Mouse (Mus musculus) kidney, postnatal 14 days (tissue): ENCODE results near the gene Ing3.

Experiments
- DNase-seq: peaks from one replicate; pipeline ENCODE4 v3.0.0; 2022; ENCODE audit warnings: mixed read lengths

Gene Ing3

DNA sequence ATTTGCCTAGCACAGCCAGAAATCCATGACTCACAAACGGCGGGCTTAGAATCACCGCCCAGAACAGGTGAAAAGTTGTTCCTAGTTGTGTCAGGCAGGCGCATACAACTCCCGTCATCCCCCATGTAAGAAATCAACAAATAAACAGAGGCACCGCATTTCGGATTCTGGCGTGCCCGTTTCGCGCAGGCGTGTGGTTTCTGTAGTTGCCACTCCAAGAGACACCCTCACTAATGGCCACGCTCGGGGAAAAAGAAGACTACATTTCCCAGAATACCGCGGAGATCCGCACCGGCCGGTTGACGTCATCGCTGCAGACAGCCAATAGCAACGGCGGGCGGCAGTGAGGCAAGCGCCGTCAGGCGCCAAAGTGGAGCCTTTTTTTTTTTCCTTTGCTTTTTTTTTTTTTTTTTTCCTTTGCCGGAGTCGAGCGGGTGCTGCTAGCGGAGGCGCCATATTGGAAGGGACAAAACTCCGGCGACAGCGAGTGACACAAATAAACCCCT is at the start of gene Ing3:
TSS of gene Ing3 (plus strand) at position 346 of the 506 bp plus-strand sequence.
- DNase-seq = peak; percentile 99

DNA sequence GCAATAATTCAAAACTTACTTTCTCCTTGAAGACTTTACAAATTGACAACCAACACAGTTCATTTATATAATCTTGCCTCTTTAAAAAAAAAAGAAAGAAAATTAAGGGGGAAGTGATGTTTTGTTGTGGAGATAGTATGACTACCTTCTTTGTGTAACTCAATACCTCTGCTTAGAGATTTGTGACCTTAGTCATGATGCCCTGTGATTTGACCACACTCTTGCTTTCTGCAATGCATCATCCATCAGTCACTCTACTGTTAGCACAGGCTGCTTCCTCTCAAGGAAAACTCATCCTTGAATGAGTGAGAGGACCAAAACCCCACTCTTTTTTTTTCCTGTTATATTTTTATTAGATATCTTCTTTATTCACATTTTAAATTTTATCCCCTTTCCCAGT is 39.7 kb upstream of the Ing3 start:
- no peak for DNase-seq

DNA sequence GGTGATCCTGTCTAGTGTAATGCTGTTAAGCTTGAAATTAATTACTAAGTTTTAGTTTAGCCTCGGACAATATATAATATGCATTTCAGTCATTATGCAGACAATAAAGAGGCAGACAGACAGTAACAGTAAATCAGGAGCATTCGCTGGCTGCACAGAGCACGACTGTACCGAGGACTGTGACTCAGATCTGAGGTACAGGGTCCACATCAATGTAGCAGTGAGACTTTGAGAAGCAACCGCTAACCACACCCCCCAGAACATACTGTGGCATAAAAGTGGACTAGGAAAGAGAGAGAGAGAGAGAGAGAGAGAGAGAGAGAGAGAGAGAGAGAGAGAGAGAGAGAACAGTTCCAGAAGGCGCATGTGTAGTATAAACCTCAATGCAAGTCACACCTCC is 38.6 kb upstream of the Ing3 start:
- no peak for DNase-seq

DNA sequence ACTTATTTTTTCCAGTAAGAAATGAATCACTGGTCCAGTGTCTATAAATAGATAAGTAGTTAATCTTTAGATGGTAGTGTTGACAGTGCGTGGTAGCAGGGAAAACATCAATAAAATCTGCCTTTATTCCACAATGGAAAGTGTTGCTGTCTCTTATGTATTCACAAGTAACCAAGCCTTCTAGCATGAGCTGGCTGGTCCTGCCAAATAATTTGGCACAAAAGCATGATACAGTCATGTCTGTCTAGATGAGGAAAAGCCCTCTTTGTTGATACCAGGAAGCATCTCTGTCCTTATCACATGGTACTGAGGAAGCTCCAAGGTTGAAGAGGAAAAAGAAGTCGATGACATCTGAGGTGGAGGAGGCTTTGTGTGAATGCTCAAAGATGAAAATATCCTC is 32.8 kb upstream of the Ing3 start:
- peak; percentile 38 for DNase-seq

DNA sequence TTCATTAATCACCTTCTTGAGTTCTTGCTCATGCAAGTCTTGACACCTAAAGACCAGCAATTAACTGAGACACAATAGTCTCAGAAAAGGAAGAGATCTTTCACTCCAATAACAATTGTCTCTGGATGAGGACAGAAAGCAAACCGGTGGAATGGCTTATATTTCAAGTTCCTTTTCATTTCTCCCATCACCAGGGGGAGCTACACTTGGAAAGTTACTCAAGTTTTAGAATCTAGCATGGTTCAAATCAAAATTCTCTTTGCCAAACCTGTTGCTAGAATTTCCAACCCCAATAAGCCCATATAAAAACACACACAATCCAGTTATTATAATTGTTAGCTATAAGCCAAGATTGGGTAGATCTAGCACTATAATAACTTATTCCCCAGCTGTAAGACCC is 25.2 kb upstream of the Ing3 start:
- DNase-seq = no peak

DNA sequence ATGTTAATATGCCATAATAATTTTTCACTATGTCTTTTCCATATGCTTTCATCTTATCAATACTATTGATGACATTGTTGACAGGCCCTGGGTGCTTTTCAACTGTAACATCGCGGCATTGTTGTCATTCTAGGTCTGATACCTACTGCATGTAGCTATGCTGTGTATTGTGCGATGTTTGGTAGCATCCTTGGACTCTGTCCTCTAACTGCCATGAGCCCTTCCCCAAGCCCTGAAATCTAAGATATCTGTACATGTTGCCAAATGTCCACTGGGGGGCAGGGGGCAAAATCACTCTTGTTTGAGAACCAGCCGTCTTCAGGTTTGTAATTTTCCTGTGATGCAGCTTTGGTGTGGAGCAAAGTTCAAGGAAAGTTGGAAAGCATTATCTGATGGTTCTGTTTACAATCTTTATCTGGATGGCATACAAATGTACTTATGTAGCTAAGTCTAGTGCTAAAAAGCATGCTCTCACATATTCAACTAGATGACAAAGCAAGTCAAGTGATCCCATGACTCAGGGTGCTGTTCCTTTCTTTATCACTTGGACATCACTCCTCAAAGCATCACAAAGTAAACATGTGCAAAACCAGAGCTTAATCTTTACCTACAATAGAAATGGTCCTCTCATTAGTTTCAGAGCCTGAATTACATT is 11.3 kb upstream of the Ing3 start:
- DNase-seq = no peak

DNA sequence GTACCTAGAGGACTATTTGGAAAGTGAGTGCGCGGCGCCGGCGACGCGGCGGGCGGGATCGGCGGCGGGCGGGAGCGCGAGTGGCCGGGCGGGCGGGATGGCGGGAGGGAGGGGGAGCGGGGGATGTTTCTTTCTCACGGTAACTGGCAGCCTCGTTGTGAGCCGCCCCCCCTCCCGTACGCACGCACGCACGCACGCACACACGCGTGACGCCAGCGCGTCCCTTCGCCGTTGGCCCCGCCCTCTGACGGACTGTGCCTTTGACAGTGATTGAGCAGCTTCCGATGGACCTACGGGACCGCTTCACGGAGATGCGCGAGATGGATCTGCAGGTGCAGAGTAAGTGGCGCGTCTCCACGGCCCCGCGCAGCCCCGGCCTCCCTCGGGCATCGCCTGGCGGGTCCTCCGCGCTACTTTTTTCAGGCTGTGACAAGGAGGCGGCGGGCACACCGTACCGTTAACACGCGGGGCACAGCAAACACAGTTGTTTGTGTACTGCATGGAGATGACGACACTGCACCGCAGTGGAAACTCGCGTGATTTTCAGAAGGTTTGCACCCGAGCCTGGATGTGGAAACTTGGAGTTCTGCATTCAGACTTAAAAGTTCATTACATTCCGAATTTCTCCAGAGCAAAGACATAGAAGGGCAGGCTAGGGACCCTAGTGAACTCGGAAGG is 539 bp downstream of the Ing3 start:
- peak; percentile 99 for DNase-seq

DNA sequence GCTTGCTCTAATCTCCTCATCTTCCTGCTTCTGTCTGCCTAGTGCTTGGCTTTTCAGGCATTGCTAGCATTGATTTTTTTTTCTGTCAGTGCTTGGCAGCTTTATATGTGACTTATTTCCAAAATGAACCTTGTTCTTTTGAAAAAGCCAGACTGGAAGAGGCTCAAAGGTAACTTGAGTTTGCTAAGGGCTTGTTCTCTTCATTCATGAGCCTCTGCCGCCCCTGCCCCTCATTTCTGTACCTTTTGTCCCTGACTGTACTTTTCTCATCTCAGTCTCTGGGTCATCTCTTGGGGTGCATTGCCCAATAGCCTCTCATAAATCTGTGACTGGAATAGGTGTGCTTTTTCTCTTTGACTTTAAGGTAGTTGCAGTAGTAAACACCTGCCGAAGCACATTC is 1.3 kb downstream of the Ing3 start:
- DNase-seq = peak; percentile 43

DNA sequence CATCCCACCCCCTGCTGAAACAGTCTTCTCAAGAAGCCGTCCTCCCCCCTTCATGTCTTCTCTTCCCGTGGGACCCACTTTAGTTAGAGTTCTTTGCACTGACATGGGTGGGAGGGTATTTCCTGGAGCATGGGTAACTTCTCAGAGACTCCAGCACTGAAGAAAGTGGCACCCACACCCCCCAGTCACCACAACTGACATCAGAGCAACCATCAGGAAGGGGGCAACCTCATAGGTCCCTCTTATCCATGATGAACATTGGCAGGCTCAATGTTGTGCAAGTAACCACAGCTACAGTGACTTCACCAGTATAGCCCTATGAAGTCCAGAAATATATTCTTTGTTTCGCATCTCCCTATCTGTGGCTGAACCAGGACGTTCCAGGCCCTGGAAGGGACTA is 6.1 kb downstream of the Ing3 start:
- DNase-seq = no peak

DNA sequence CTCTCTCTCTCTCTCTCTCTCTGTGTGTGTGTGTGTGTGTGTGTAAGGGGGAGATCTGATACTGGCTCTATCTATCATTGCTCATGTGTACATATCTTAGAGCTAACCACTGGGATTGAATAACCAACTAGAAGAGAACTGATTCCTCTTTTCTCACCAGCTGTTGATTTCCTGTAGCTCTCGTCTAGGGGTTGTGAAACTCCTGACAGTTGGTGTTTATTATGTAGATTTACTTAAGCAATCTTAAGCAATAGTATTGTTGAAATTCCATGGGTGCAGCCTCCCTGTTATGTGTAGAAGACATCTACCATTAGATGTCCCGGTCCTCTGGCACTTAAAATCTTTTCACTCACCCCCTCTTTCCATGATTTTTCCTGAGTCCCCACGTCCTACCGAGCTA is 9.6 kb downstream of the Ing3 start:
- DNase-seq = no peak

DNA sequence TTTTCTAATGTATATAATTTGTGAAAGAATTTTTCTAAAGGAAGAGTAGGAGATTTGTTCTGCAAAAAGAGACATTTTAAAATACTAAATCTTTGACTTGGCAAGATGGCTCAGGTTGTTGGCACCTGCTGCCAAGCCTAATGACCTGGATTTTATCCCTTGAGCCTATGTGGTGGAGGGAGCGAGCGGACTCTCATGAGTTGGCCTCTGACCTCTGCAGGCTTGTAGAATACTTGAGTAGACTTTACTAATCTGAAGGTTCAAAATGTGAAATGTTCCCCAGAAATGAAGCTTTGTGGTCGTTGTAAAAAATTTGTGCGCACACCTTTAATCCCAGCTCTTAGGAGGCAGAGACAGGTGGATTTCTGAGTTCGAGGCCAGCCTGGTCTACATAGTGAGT is 10.5 kb downstream of the Ing3 start:
- DNase-seq = no peak

DNA sequence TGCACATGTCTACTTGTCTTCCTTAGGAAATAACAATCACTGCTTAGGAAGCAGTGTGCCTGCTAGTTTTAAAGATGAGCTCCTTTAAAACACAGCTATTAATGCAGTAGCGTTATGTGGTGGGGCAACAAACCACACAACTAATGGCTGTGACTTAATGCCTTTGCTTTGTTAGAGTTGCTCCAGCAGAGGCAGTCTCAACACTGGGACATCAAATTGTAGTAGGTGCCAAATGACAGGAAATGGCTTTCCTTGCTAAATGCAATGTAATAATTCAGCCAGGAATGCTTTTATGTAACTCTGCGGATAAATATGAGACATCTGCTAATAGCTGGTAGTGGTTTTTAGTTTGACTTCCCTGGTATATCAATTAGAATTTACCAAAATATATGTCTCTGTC is 28.2 kb downstream of the Ing3 start:
- no peak for DNase-seq

DNA sequence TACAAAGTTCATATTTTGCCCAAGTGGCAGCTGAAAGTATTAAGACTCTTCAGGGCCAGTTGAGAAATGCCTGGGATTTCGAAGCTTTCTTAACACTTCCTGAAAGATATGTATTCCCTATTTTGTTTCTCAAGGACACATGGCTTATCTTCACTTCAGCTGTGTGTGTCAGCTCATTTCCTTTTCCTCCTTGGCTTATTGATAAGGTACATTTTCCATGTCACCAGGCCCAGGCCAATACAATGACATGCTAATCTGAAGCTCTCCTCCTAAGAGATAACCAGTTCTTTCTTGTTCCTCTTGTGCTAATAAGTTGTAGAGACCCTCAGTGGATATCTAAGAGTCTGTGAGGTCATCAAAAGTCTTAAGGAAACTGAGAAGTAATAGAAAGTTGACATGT is 31.7 kb downstream of the Ing3 start:
- no peak for DNase-seq

DNA sequence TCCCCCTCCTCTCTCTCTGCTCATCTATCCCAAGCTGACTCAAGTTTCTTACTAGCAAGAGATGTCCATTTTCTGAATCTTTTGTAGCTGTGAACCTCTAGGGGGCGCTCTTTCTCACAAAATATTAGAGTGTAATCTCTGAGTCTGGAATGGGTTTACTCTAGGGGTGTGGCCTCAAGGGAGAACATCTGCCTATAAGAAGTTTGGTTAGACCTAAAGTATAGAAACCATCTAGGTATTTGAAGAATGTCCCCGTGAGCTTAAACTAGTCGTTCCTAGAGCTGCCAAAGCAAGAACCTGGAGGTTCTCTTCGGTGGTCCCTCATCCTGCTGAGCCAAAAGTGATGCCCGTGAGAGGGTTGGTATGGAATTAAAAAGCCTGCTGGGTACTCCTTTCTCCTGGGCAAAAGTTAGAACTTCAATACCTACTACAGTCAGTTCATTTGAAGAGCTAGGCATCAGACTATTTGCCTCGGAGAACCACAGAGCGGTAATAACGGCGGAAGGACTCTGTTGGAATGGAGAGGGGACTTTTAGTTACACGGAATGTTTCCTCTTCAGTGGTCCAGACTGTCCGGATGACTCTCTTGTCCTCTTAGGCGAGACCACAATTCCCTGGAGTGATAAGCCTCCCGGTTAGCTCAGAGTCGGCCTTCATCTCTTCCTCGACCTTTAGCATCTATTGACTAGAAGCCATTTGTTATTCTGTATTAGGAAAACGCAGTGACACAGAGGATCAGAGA is 35.8 kb downstream of the Ing3 start:
- DNase-seq = peak; percentile 86

DNA sequence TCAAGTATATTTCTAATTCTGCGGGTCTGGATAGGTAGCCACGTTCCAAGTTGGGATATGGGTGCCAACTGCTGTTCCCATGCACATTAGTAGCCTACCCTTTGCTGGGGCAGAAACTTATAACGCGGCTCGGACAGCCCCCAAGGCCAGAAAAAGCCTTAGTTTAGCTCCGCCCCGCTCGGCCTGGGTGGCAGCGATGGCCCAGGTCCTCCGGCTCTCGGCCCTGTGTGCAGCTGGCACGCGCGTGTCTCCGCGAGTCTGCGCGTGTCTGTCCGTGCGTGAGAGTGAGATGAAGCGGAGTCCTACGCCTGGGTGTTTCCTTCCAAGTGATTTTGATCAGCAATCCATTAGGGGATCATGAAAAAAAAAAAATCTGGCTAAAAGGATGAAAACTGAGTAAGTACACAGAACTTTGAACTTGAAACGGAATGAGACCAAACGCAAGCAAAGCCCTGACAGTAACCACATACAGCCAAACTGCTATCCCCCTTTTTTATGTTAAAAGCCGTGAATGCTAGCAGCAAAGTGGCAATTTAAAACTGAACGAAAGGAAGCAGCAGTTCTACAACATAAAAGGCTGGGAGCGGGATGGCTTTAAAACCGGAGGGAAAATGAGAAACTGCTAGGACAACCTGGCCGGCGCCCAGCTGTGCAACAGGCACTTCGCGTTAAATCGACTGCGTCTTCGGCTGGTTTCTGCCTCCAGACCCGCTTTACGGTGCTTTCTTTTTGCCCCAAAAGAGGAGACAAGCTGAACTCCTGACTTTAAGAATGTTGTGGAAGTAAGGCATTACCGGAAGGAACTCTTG is 36.6 kb downstream of the Ing3 start, which contains the start of gene Cped1:
TSS of gene Cped1 (plus strand) at position 185 of the 809 bp plus-strand sequence.
- DNase-seq = peak; percentile 72

DNA sequence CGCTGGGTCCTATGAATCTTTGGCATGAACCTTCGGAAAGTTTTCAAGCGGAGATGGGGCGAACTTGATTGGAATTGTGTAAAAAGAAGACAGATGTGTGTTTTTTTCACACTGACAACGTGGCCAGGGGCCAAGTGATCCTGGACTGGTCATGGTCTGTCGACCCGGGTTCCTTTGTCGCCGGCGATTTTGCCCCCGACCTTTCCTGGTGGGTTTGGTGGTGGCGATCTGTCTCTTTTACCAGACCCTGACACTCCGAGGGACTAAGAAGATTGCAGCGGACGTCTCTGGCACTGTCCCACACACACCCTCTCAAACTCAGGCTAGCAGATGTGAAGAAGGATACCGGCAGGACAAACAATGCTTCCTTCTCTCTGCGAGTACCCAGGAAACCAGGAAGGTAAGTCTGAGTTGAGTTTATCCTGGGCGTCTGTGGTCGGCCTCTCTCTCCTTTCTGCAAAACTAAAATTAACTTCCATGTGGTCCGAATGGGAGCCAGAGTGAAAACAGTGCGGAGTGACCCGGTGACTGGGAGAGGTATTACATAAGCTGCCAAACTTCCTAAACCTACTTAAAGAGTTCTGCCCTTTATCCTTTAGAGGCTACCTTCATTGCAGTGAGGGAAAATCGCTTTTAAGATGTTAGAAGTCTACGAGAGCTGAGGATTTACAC is 37.4 kb downstream of the Ing3 start:
- peak; percentile 53 for DNase-seq

DNA sequence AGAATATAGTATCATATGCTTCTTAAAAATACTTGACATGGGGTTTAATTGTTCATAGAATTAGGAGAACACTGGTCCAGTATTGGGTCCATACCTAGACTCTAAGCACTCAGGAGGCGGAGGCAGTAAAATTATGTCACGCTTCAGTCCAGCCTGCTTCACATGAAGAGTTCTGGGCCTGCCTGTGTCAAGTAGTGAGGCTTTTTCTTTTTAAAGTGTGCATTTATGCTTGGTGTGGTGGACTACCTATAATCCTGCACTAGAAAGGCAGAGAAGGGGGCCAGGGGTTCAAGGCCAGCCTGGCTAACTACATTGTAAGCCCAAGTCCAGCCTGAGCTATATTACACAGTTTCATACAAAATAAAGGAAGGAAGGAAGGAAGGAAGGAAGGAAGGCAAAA is 38.2 kb downstream of the Ing3 start:
- DNase-seq = no peak

DNA sequence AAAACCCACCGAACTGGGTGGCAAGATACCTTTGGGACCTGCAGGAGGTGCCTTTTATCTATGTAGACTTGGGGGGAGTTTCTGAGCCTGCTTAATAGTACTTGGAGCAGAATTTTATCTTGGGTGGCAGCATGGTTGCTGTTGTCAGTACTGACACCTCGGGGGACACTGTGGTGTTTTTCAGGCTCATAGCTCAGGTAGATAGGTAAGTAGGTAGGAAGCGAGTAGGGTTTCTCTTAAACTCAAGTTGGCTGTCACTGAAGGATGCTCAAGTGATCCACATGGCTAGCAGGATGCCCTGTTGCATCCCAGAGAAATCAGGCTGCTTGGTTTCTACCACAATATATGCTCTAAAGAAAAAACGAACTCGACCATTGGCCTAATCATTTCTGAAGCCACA is 38.9 kb downstream of the Ing3 start:
- DNase-seq = no peak

DNA sequence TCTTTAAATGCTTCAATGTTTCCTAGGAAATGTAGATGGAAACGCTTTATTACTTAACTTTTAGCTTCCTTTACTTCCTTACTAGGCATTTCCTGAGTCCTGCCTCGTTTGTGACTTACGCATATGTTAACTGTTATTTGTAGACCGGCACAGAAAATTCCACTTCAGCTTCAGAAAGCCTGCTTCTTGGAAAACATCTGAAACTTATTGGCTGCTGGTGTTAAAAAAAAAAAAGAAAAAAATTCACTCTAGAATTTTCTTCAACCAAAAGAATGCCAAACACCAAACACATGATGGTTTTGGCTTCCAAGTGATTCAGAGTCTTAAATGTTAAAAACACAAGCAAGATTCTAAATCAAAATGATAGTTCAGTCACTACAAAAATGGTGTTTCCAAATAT is 39.7 kb downstream of the Ing3 start:
- DNase-seq = no peak

DNA sequence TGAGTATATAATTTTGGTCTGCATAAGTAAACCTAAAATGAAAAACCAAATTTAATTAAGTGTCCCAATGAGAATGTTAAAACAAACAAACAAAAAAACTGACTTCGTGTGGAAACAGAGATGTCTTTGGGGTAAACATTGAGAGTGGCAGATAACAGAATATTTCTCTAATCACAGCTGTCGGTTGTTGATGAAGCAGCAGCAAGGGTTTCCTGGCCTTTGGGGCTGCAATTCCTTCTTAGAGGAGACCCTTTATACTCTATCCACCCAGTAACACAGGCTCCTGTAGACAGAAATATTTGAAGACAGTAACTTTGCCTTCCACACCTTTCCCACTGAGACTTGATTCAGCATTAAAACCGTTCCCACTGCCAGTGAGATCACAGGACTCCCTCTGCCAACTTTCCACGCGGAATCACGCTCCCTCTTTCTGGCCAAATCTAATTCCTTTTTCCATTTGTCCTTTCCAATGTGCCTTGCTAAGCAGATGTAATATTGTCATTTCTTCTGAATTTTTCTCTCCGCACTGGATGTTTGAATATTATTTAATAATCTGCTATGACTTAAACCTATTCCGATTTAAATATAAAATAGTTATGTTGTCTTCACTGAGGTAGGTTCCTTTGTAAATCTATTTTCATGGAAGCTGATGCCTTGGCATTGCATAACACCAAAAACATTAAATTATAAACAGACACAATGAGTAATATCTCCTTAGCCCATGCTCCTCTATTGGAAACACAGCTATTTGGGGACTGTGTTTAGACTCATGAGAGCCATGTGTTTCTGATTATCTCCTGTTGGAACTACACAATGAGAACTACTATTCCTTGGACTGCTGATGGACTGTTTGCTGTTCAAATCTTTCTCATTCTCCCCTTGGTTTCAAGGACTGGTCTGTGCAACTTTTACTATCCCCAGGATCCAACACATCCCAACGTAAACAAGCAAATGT is 41.1 kb downstream of the Ing3 start:
- DNase-seq = no peak

DNA sequence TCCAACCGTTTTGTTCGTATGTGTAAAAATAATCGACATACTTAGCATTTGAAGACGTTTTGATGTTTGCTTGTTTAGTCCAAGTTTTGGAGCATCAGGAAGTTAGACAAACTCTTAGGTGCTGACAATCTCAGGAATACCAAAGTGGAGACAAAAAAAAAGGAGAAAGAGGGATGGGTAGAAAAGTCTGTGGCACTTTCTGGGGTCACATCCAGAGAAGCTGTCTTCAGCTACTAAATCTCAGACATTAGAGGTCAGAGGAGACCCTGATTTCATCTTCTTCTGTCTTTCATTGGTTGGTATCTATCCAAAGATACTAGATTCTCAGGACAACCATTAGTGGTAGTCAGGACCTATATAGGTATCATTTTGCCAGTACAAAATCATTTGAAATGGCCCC is 41.8 kb downstream of the Ing3 start:
- DNase-seq = no peak
